In genomic region chr3:138654610-138655371, GRCm38 (mm10) we compare ENCODE assay signal across 12 mouse cellular contexts.
DNase-seq lines count a peak whose midpoint lies in the region; ATAC-seq and TF ChIP-seq lines count a peak whose summit lies in the region.
"Had no signal": no experiment of that assay in that cellular context is flagged by ENCODE, and none has a peak within 500 bp of the region (broad histone marks: within the 10 kb centered on the region; RNA-seq: fewer than 3 reads in every experiment).

No protein-coding gene starts in this region.

- peak; percentile 32; the same call in 1 of the 2 replicates for ATAC-seq in kidney, embryonic 14.5 days (ENCODE audit: low FRiP score, low TSS enrichment)
- peak; percentile 51 for ATAC-seq in forebrain, postnatal 0 days
- ATAC-seq in erythroblast, adult 5-6 weeks (replicated peaks; ENCODE audit: low FRiP score, poor library complexity, severe bottlenecking), result no peak
- ATAC-seq: inflammation-experienced regulatory T-cells, adult 6 months had no signal

- no peak overlapping the region for H3K4me3 ChIP-seq in kidney, embryonic 14.5 days (ENCODE audit: low read length)
- no peak overlapping the region for H3K4me3 ChIP-seq in forebrain, postnatal 0 days (ENCODE audit: low read depth, low read length)
- H3K4me3 ChIP-seq: limb, embryonic 13.5 days; stomach, embryonic 15.5 days had no signal

- WGBS in kidney, embryonic 14.5 days, result 69% methylated on average over 16 of the region's 16 CpGs
- WGBS in forebrain, postnatal 0 days, result 63% methylated on average over 16 of the region's 16 CpGs

- TF ChIP-seq CTCF in forebrain, postnatal 0 days (IDR thresholded peaks at IDR 0.05; ENCODE audit: low read depth), result no peak

- intact Hi-C loops in heart, postnatal 25 days (cut with DNase I), result no loop called here

- H3K27me3 ChIP-seq in kidney, embryonic 14.5 days (ENCODE audit: control insufficient read depth, insufficient read depth, low read length), result no peaks in the 10 kb centered on the region
- H3K27me3 ChIP-seq in forebrain, postnatal 0 days (ENCODE audit: insufficient read depth, low read length), result no peaks in the 10 kb centered on the region
- H3K27me3 ChIP-seq: limb, embryonic 13.5 days; stomach, embryonic 15.5 days had no signal

- H3K9ac ChIP-seq in kidney, embryonic 14.5 days (ENCODE audit: low read depth, low read length), result no peak overlapping the region
- H3K9ac ChIP-seq in forebrain, postnatal 0 days, result no peak overlapping the region
- H3K9ac ChIP-seq: limb, embryonic 13.5 days; stomach, embryonic 15.5 days had no signal

- no peak overlapping the region for H3K27ac ChIP-seq in kidney, embryonic 14.5 days (ENCODE audit: low read depth, low read length)
- H3K27ac ChIP-seq in forebrain, postnatal 0 days (ENCODE audit: low read depth, low read length), result no peak overlapping the region
- H3K27ac ChIP-seq: stomach, embryonic 15.5 days had no signal

- 0 out of 2 replicates have a peak, but pooled peaks cover 3% of the 10 kb centered on the region for H3K4me1 ChIP-seq in kidney, embryonic 14.5 days (ENCODE audit: control insufficient read depth, insufficient read depth, low read length)
- H3K4me1 ChIP-seq in forebrain, postnatal 0 days (ENCODE audit: insufficient read depth), result 0 out of 2 replicates have a peak, but pooled peaks cover 3% of the 10 kb centered on the region

- no peak for DNase-seq in kidney, adult 8-10 months
- DNase-seq in retina, postnatal 1 day, result peak; percentile 44
- no peak for DNase-seq in retina, embryonic 14.5 days (ENCODE audit: low spot score)
- peak; percentile 27 for DNase-seq in forebrain, postnatal 0 days
- DNase-seq in gastrocnemius, postnatal 25 days, result no peak
- no peak for DNase-seq in heart, postnatal 25 days (ENCODE audit: low spot score)
- DNase-seq: gastrocnemius, postnatal 14 days had no signal

- no peak overlapping the region for H3K4me2 ChIP-seq in kidney, embryonic 14.5 days (replicated peaks; ENCODE audit: low read depth, low read length)
- H3K4me2 ChIP-seq in forebrain, postnatal 0 days (ENCODE audit: low read depth), result no peak overlapping the region
- H3K4me2 ChIP-seq: limb, embryonic 13.5 days; stomach, embryonic 15.5 days had no signal

- peaks cover 4% of the 10 kb centered on the region; the same call in 1 of the 2 replicates for H3K9me3 ChIP-seq in kidney, embryonic 14.5 days (ENCODE audit: control insufficient read depth, low read length)
- H3K9me3 ChIP-seq in forebrain, postnatal 0 days (ENCODE audit: low read length), result no peaks in the 10 kb centered on the region
- H3K9me3 ChIP-seq: stomach, embryonic 15.5 days had no signal

- H3K36me3 ChIP-seq in kidney, embryonic 14.5 days (ENCODE audit: control insufficient read depth, insufficient read depth, low read length), result no peaks in the 10 kb centered on the region
- no peaks in the 10 kb centered on the region for H3K36me3 ChIP-seq in forebrain, postnatal 0 days (ENCODE audit: insufficient read depth)
- H3K36me3 ChIP-seq: limb, embryonic 13.5 days; stomach, embryonic 15.5 days had no signal

Comparison
In these comparisons a context has a peak if more than half of its experiments do, and no peak if none do; other contexts are left out.
1. DNase-seq: peak in retina, postnatal 1 day (single experiment) and forebrain, postnatal 0 days (single experiment); none in kidney, adult 8-10 months (0 of 2), retina, embryonic 14.5 days (single experiment), gastrocnemius, postnatal 25 days (single experiment) and heart, postnatal 25 days (single experiment).